Mouse (Mus musculus): Measurements from ENCODE around the gene Asna1.

DNA sequence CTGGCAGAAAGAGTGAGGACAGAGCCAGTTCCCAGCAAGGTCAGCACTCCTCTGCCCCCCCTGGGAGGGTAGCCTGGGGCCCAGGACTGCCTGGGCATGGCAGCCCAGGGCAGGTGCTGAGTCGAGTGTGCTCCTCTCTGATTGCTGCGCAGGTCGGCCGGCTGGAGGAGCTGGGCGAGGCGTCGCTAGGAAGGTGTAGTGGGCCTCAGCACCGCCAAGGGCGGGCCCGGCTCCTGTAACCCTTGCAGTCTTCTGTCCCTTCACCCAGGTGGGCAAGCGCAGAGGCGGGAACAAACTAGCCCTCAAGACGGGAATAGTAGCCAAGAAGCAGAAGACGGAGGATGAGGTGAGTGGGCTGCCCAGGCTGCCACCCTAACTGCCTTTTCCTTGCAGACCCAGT, 4.2 kb upstream of the Asna1 start:
- TF ChIP-seq HCFC1 (IDR thresholded peaks at IDR 0.05; ENCODE audit: borderline replicate concordance, insufficient read depth, low read length) (no peak), ZNF384 (IDR thresholded peaks at IDR 0.05; ENCODE audit: low read depth, low read length) (no peak), ZC3H11A (IDR thresholded peaks at IDR 0.05; ENCODE audit: borderline replicate concordance, low read depth, low read length) (no peak)
